Mouse (Mus musculus): ENCODE data around the gene Nus1. TPM values are rescaled to one million over a fixed set of nuclear protein-coding genes. Genes with fewer than 3 reads are reported as not detected.

Nus1 gene
- 34.4 and 38.4 TPM in 2 replicates for total RNA-seq (2012; rRNA removed)

- Histone ChIP-seq H3K9me3 (ENCODE audit: control insufficient read depth, insufficient read depth, low read depth, low read length) (no peaks in the 10 kb centered on the region), H3K27ac (ENCODE audit: insufficient read depth, low read depth, low read length, poor library complexity, severe bottlenecking) (peak within 1 kb of the TSS; percentile 35; the same call in 1 of the 2 replicates), H3K4me1 (ENCODE audit: control insufficient read depth in 2 of 2, insufficient read depth in 2 of 2, low read length in 2 of 2, poor library complexity in 1 of 2) (peaks cover 0 to 6% of the 10 kb centered on the region in 2 experiments; a peak in 1 of 4 replicates), H3K36me3 (ENCODE audit: control insufficient read depth, insufficient read depth, low read length, poor library complexity, severe bottlenecking) (no peaks in the 10 kb centered on the region), H3K9ac (ENCODE audit: insufficient read depth, low read depth, low read length, poor library complexity, severe bottlenecking) (peak within 1 kb of the TSS; percentile 98), H3K4me3 (ENCODE audit: insufficient read depth in 1 of 2, low read depth in 1 of 2, low read length in 2 of 2, poor library complexity in 1 of 2, severe bottlenecking in 1 of 2) (peak within 1 kb of the TSS; percentile 85 to 97)
- TF ChIP-seq CHD2 (IDR thresholded peaks at IDR 0.05; ENCODE audit: low read depth, low read length): no peak
- no peak; the same call in 1 of the 2 replicates for TF ChIP-seq ZC3H11A (IDR thresholded peaks at IDR 0.05; ENCODE audit: borderline replicate concordance, low read depth, low read length)
- TF ChIP-seq HCFC1 (IDR thresholded peaks at IDR 0.05; ENCODE audit: borderline replicate concordance, insufficient read depth, low read length): peak; percentile 68
- no peak for TF ChIP-seq MAFK (IDR thresholded peaks at IDR 0.05; ENCODE audit: insufficient read depth, low read depth, low read length)
- TF ChIP-seq ZNF384 (IDR thresholded peaks at IDR 0.05; ENCODE audit: low read depth, low read length): no peak
- peak; percentile 97 for DNase-seq (ENCODE audit: low read depth, low spot score)
- in situ Hi-C loops (cut with MboI; ENCODE audit: low sequenced_read_pairs in 2 of 2, unreplicated experiment in 2 of 2): no loop called here
Observed at GRCm38 (mm10) chr10:52417299-52417997, at the start of gene Nus1. Gene Nus1 (plus strand): TSS chr10:52417547.

GRCm38 (mm10) chr10:52368376-52368775 lies 49.0 kb upstream of the Nus1 start:
- Histone ChIP-seq H3K27ac (ENCODE audit: insufficient read depth, low read depth, low read length, poor library complexity, severe bottlenecking) (no peak overlapping the region), H3K36me3 (ENCODE audit: control insufficient read depth, insufficient read depth, low read length, poor library complexity, severe bottlenecking) (no peaks in the 10 kb centered on the region), H3K9me3 (ENCODE audit: control insufficient read depth, insufficient read depth, low read depth, low read length) (no peaks in the 10 kb centered on the region), H3K4me1 (ENCODE audit: control insufficient read depth in 2 of 2, insufficient read depth in 2 of 2, low read length in 2 of 2, poor library complexity in 1 of 2) (no peaks in the 10 kb centered on the region), H3K9ac (ENCODE audit: insufficient read depth, low read depth, low read length, poor library complexity, severe bottlenecking) (no peak overlapping the region), H3K4me3 (ENCODE audit: insufficient read depth in 1 of 2, low read depth in 1 of 2, low read length in 2 of 2, poor library complexity in 1 of 2, severe bottlenecking in 1 of 2) (no peak overlapping the region)
- TF ChIP-seq MAFK (IDR thresholded peaks at IDR 0.05; ENCODE audit: insufficient read depth, low read depth, low read length) (no peak), ZNF384 (IDR thresholded peaks at IDR 0.05; ENCODE audit: low read depth, low read length) (no peak), HCFC1 (IDR thresholded peaks at IDR 0.05; ENCODE audit: borderline replicate concordance, insufficient read depth, low read length) (no peak), CHD2 (IDR thresholded peaks at IDR 0.05; ENCODE audit: low read depth, low read length) (no peak), ZC3H11A (IDR thresholded peaks at IDR 0.05; ENCODE audit: borderline replicate concordance, low read depth, low read length) (no peak)
- no peak for DNase-seq (ENCODE audit: low read depth, low spot score)
- in situ Hi-C loops (cut with MboI; ENCODE audit: low sequenced_read_pairs in 2 of 2, unreplicated experiment in 2 of 2): no loop called here

GRCm38 (mm10) chr10:52373834-52374233 lies 43.5 kb upstream of the Nus1 start:
- no peaks in the 10 kb centered on the region for H3K36me3 ChIP-seq (ENCODE audit: control insufficient read depth, insufficient read depth, low read length, poor library complexity, severe bottlenecking)
- H3K4me3 ChIP-seq (ENCODE audit: insufficient read depth in 1 of 2, low read depth in 1 of 2, low read length in 2 of 2, poor library complexity in 1 of 2, severe bottlenecking in 1 of 2): no peak overlapping the region
- H3K27ac ChIP-seq (ENCODE audit: insufficient read depth, low read depth, low read length, poor library complexity, severe bottlenecking): no peak overlapping the region
- H3K4me1 ChIP-seq (ENCODE audit: control insufficient read depth in 2 of 2, insufficient read depth in 2 of 2, low read length in 2 of 2, poor library complexity in 1 of 2): no peaks in the 10 kb centered on the region
- in situ Hi-C loops (cut with MboI; ENCODE audit: low sequenced_read_pairs in 2 of 2, unreplicated experiment in 2 of 2): no loop called here
- H3K9ac ChIP-seq (ENCODE audit: insufficient read depth, low read depth, low read length, poor library complexity, severe bottlenecking): no peak overlapping the region
- no peak for TF ChIP-seq ZNF384 (IDR thresholded peaks at IDR 0.05; ENCODE audit: low read depth, low read length)
- TF ChIP-seq ZC3H11A (IDR thresholded peaks at IDR 0.05; ENCODE audit: borderline replicate concordance, low read depth, low read length): no peak
- no peak for TF ChIP-seq MAFK (IDR thresholded peaks at IDR 0.05; ENCODE audit: insufficient read depth, low read depth, low read length)
- no peak for TF ChIP-seq CHD2 (IDR thresholded peaks at IDR 0.05; ENCODE audit: low read depth, low read length)
- TF ChIP-seq HCFC1 (IDR thresholded peaks at IDR 0.05; ENCODE audit: borderline replicate concordance, insufficient read depth, low read length): no peak
- H3K9me3 ChIP-seq (ENCODE audit: control insufficient read depth, insufficient read depth, low read depth, low read length): no peaks in the 10 kb centered on the region
- no peak for DNase-seq (ENCODE audit: low read depth, low spot score)

GRCm38 (mm10) chr10:52374651-52375050 lies 42.7 kb upstream of the Nus1 start:
- in situ Hi-C loops (cut with MboI; ENCODE audit: low sequenced_read_pairs in 2 of 2, unreplicated experiment in 2 of 2): loop anchor here in 1 of 2 experiments (25.0 kb wide), 2 partner anchors 237 to 587 kb away; no protein-coding TSS in a partner anchor
- no peak for DNase-seq (ENCODE audit: low read depth, low spot score)
- Histone ChIP-seq H3K36me3 (ENCODE audit: control insufficient read depth, insufficient read depth, low read length, poor library complexity, severe bottlenecking) (no peaks in the 10 kb centered on the region), H3K4me1 (ENCODE audit: control insufficient read depth in 2 of 2, insufficient read depth in 2 of 2, low read length in 2 of 2, poor library complexity in 1 of 2) (no peaks in the 10 kb centered on the region), H3K9me3 (ENCODE audit: control insufficient read depth, insufficient read depth, low read depth, low read length) (no peaks in the 10 kb centered on the region), H3K9ac (ENCODE audit: insufficient read depth, low read depth, low read length, poor library complexity, severe bottlenecking) (no peak overlapping the region), H3K4me3 (ENCODE audit: insufficient read depth in 1 of 2, low read depth in 1 of 2, low read length in 2 of 2, poor library complexity in 1 of 2, severe bottlenecking in 1 of 2) (no peak overlapping the region), H3K27ac (ENCODE audit: insufficient read depth, low read depth, low read length, poor library complexity, severe bottlenecking) (no peak overlapping the region)
- no peak for TF ChIP-seq CHD2 (IDR thresholded peaks at IDR 0.05; ENCODE audit: low read depth, low read length)
- no peak for TF ChIP-seq ZC3H11A (IDR thresholded peaks at IDR 0.05; ENCODE audit: borderline replicate concordance, low read depth, low read length)
- no peak for TF ChIP-seq HCFC1 (IDR thresholded peaks at IDR 0.05; ENCODE audit: borderline replicate concordance, insufficient read depth, low read length)
- no peak for TF ChIP-seq MAFK (IDR thresholded peaks at IDR 0.05; ENCODE audit: insufficient read depth, low read depth, low read length)
- TF ChIP-seq ZNF384 (IDR thresholded peaks at IDR 0.05; ENCODE audit: low read depth, low read length): no peak
